Mouse (Mus musculus) lung, embryonic 15.5 days (tissue): Measurements from ENCODE around the gene Top2b. TPM values are rescaled to one million over a fixed set of nuclear protein-coding genes. Genes with fewer than 3 reads are reported as not detected.

Experiments used
- ATAC-seq: fragments of 200-750 bp; cut with Nextera tagmentation; 2 replicates; pipeline ENCODE4 v1.8.0; 2017; ENCODE audit warnings: moderate number of reproducible peaks, borderline replicate concordance; ENCODE audit not compliant: low FRiP score, low TSS enrichment; ENCODE audit errors: extremely low read depth
- H3K27ac ChIP-seq: fragments of 300-500 bp; sonication (generic); 2 replicates; pipeline ENCODE4 v1.5.1; 2015; ENCODE audit warnings: moderate library complexity, mild to moderate bottlenecking, inconsistent platforms
- H3K27me3 ChIP-seq: fragments of 300-500 bp; sonication (generic); 2 replicates; pipeline ENCODE4 v1.6.1; 2015; ENCODE audit warnings: inconsistent platforms
- H3K36me3 ChIP-seq: fragments of 300-500 bp; sonication (generic); 2 replicates; pipeline ENCODE4 v1.6.1; 2015; ENCODE audit warnings: inconsistent platforms
- H3K4me1 ChIP-seq: fragments of 300-500 bp; sonication (generic); 2 replicates; pipeline ENCODE4 v1.6.1; 2015; ENCODE audit warnings: inconsistent platforms
- H3K4me2 ChIP-seq: fragments of 300-500 bp; sonication (generic); 2 replicates; pipeline ENCODE4 v1.6.1; 2015; ENCODE audit warnings: inconsistent platforms, mild to moderate bottlenecking, moderate library complexity
- H3K4me3 ChIP-seq: fragments of 300-500 bp; sonication (generic); 2 replicates; pipeline ENCODE4 v1.5.1; 2015; ENCODE audit warnings: mild to moderate bottlenecking, inconsistent platforms
- H3K9ac ChIP-seq: fragments of 300-500 bp; sonication (generic); 2 replicates; pipeline ENCODE4 v1.6.1; 2015; ENCODE audit warnings: inconsistent platforms
- H3K9me3 ChIP-seq: fragments of 300-500 bp; sonication (generic); 2 replicates; pipeline ENCODE4 v1.6.1; 2016; ENCODE audit warnings: inconsistent platforms
- WGBS: fragments of 180-500 bp; shearing (Covaris S2); methylation state at CpG from one replicate; pipeline ENCODE4 v1.1.7; 2015; 5-methylcytosine and 5-hydroxymethylcytosine counted together
- polyA plus RNA-seq: library from polyadenylated mRNA; unstranded; fragments of >200 nt; fragmentation: Nextera tagmentation; extraction: Ambion mirVana; gene quantifications from 2 replicates; pipeline ENCODE4 v1.2.1, GENCODE M21; 2015

The Top2b gene
- polyA plus RNA-seq, 1 experiment from 2014 or later = 52.3 TPM

DNA sequence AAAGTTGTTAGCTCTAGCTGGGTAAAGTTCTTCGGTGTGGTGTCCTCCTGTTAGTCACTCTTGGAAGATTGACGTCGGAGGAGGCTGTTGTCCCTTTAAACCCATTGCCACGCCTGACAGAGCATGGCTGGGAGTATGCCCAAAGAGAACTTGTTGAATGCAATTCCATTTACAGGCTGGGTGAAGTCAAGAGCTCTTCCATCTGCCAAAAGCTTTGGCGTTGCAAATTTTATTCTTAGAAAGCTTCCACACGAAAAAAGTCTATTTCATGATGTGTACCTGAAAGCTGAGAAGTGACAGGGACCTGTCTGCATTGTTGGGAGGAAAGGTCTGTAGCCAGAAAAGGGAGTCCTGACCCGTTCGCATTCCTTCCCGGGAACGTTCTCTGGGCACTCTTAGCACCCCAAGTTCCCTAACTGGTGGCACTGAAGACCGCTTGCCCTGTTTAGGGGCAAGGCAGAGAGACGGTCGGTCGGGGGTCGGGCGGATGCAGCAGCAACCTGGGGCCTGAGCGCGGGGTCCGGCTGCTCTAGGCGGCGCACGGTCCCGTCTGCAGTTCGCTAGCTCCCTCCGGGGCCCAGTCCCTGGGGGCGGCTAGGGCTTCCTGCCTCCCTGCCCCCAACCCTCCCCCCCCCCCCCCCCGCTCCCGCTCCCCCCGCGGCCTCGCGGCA is 683 bp upstream of the Top2b start:
- peak overlapping the region; percentile 97 for H3K27ac ChIP-seq
- under 1% methylated on average over 26 of the region's 32 CpGs for WGBS
- H3K36me3 ChIP-seq = no peaks in the 10 kb centered on the region
- peak; percentile 84 for ATAC-seq
- H3K4me3 ChIP-seq = peak overlapping the region; percentile 77
- peak overlapping the region; percentile 83 for H3K4me2 ChIP-seq
- H3K9me3 ChIP-seq = no peaks in the 10 kb centered on the region
- H3K9ac ChIP-seq = peak overlapping the region; percentile 53
- no peaks in the 10 kb centered on the region for H3K27me3 ChIP-seq
- peaks cover 17% of the 10 kb centered on the region for H3K4me1 ChIP-seq

DNA sequence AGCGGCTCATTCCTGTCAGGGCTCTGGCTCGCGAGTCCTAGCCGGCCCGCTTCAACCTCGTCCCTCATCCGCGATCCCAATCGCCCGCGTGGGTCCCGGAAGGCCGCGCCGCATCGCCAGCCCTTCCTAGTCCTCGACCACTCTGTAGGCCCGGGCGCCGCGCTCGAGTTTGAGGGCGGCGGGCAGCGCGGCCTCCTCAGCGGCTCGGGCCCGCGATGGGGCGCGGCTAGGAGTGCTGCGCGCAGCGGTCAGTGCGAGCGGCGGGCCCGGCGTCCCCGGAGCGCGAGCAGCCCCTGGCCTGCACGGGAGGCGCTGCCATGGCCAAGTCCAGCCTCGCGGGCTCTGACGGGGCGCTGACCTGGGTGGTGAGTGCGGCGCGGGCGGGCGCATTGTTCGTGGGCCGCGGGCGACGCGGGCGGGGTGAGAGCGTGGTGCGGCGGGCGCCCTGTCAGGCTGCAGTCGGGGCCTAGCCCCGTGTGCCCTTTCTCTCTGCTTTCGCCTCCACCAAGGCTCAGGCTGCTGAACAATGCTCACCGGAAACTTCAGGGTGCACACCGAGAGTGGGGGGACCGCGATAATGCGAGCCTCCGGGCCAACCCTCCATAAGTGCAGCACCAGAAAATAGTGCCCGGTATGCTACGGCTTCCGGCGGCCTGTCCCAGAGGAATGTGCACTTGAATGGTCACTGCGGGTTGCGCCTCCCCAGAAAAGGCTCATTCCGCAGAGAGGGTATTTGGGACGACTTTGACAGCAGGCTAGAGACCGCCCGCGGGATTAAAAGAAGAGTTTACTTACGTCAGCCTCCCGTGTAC is 589 bp downstream of the Top2b start:
- 2% methylated on average over 82 of the region's 87 CpGs for WGBS
- peak; percentile 53 for ATAC-seq

DNA sequence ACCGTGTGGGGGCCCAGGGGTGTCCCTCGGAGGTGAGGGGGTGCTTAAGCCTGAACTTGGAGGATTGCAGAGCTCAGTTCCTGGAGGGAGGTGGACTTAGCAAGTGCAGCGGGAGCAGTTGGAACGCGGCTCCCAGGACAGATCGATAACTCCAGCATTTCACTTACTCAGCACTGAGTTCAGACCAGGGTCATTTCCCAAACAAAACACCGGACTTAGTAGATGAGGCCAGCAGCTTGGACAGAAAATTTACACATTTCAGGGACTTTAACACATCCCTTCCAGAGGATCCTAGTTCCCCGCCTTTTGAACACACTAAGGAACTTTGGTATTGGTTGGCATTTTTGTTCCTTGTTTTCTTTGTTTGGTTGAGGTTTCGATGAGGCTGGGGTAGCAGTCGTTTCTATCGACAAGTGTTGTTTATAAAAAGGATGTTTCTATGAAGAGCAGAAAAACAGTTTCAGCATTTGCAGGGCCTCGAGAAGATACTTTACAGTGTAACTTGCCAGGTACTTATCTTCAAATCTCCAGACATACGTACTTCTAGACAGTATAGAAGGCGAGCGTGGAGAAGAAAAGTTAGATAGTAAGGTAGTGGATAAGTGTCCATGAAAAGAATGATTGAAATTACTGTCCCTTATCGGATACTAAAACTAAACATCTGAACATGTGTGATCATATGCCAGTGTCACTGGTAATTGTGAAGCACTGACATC is 1.4 kb downstream of the Top2b start:
- H3K9ac ChIP-seq = peak overlapping the region; percentile 88
- ATAC-seq = peak; percentile 0; the same call in 1 of the 2 replicates
- H3K27me3 ChIP-seq = no peaks in the 10 kb centered on the region
- peaks cover 18% of the 10 kb centered on the region for H3K4me1 ChIP-seq
- peak overlapping the region; percentile 97 for H3K27ac ChIP-seq
- WGBS = 2% methylated on average over 16 of the region's 16 CpGs
- H3K9me3 ChIP-seq = no peaks in the 10 kb centered on the region
- no peaks in the 10 kb centered on the region for H3K36me3 ChIP-seq
- peak overlapping the region; percentile 77 for H3K4me3 ChIP-seq
- peak overlapping the region; percentile 75 for H3K4me2 ChIP-seq

More for the DNA sequence above, 589 bp downstream of the Top2b start:
- H3K4me3 ChIP-seq = peak overlapping the region; percentile 77
- H3K9me3 ChIP-seq = no peaks in the 10 kb centered on the region
- H3K4me2 ChIP-seq = peak overlapping the region; percentile 75
- peaks cover 18% of the 10 kb centered on the region for H3K4me1 ChIP-seq
- no peaks in the 10 kb centered on the region for H3K27me3 ChIP-seq
- peak overlapping the region; percentile 88 for H3K9ac ChIP-seq
- H3K36me3 ChIP-seq = no peaks in the 10 kb centered on the region
- H3K27ac ChIP-seq = peak overlapping the region; percentile 97

DNA sequence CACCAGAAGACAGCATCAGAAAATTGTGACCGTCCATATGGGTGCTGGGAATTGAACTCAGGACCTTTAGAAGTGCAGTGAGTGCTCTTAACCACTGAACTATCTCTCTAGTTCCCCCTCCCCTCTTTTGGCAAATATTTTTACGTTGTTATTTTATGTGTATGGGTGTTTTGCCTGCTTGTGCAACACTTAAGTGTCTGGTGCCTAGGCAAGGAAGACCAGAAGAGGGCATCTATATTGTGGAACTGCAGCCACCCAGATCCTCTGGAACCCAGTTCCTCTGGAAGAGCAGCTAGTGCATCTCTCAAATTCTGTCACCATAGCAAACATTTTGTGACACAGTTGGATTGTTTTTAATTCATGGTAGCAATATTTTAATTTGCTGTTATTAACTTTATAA is 2.0 kb downstream of the Top2b start:
- H3K27me3 ChIP-seq = no peaks in the 10 kb centered on the region
- no peaks in the 10 kb centered on the region for H3K36me3 ChIP-seq
- peak overlapping the region; percentile 75 for H3K4me2 ChIP-seq
- no peak overlapping the region for H3K9ac ChIP-seq
- H3K9me3 ChIP-seq = no peaks in the 10 kb centered on the region
- H3K4me3 ChIP-seq = peak overlapping the region; percentile 77
- no peak for ATAC-seq
- 22% methylated on average over 2 of the region's 2 CpGs for WGBS
- no peak overlapping the region for H3K27ac ChIP-seq
- peaks cover 18% of the 10 kb centered on the region for H3K4me1 ChIP-seq

DNA sequence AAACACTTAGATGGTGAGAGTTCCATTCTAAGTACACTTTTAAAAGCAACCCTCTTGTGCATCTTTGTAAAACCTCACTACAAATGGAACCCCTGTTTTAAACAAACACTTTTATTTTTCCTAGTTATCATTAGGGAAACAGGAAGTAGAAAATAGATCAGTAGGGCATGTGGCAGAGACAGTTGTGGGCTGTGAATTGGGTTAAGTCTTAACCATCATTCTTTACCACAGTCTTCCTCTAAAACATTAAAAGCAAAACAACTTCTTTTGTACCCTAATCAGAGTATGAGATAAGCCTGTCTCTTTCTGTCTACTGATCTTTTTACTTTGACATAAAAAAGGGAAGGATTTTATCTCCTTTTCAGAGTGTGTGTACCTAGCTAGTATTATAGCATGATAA is 7.8 kb downstream of the Top2b start:
- Histone ChIP-seq H3K27ac (no peak overlapping the region), H3K9ac (no peak overlapping the region), H3K4me1 (peaks cover 5% of the 10 kb centered on the region), H3K36me3 (no peaks in the 10 kb centered on the region), H3K4me2 (no peak overlapping the region), H3K27me3 (no peaks in the 10 kb centered on the region), H3K4me3 (no peak overlapping the region), H3K9me3 (no peaks in the 10 kb centered on the region)
- ATAC-seq = no peak

DNA sequence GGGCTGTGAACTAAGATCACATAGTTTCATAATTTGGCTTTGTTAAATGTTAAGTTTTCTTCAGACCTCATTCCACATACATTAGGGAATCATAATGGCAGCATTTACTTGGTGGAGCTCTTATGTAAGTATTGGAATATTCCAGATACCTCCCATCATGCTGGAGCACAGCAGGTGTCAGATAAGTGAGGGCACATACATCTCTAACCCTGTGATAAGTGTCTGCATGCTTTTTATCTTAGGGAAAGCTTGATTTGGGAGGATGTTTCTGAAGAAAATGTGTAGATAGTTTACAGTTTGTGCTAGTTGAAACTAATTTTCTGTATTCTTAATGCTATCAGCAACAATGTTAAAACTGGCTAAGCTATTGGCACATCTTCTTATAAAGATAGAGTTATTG is 8.2 kb downstream of the Top2b start:
- no peak for ATAC-seq
- Histone ChIP-seq H3K27me3 (no peaks in the 10 kb centered on the region), H3K9me3 (no peaks in the 10 kb centered on the region), H3K27ac (no peak overlapping the region), H3K9ac (no peak overlapping the region), H3K36me3 (no peaks in the 10 kb centered on the region), H3K4me1 (peaks cover 9% of the 10 kb centered on the region; the same call in 1 of the 2 replicates), H3K4me3 (no peak overlapping the region), H3K4me2 (no peak overlapping the region)

DNA sequence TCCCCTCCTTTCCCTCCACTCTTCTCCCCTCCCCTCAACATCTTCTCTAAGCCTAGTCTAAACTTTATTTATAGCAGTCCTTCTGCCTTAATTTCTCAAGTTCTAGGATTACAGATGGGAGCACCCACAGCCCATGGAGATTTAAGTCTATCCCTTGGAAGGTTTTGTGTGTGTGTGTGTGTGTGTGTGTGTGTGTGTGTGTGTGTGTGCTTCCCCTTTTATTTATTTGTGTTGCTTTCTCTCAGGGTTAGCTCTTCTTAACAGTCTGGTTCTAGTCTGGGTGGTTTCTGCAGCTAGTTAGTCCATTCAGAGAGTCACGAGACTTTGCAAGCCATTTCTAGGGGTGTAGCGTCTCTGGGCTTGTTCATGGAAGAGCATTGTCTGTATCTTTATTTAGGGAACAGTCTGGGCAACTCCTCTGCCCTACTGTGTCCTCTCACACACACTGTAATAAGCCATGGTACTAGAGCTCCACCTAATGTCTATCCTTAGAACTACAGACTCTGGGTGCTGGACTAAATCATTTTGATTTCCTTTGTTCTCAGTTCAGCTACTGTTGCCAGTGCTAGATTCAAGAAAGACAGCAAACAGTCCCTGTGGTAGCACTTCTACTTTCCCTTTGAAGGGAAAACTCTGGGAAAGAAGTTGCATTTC is 15.1 kb downstream of the Top2b start:
- H3K4me3 ChIP-seq = no peak overlapping the region
- H3K36me3 ChIP-seq = no peaks in the 10 kb centered on the region
- peaks cover 13% of the 10 kb centered on the region for H3K4me1 ChIP-seq
- peak; percentile 87 for ATAC-seq
- H3K27me3 ChIP-seq = no peaks in the 10 kb centered on the region
- no peak overlapping the region for H3K4me2 ChIP-seq
- no peaks in the 10 kb centered on the region for H3K9me3 ChIP-seq
- WGBS = 5% methylated on average over 2 of the region's 2 CpGs
- no peak overlapping the region for H3K9ac ChIP-seq
- H3K27ac ChIP-seq = no peak overlapping the region

DNA sequence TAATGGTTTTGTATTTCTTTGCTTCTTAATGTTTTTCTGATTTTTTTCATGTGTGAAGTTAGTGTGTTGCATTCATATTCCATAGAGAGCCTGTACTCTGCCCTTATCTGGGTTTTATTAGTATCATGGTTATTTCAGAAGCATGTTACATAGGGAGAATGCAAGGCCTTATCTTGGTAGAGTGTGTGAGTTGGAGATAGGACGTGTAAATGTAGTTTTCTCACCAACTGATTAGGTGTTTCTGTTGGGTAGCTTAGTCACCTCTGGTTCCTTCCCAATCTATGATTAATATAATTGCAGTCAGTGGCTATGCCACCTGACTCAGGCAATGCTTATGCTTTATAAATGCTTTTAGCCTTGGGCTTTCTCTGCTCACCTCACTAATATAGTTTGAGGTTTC is 19.8 kb downstream of the Top2b start:
- WGBS = 58% methylated on average over 1 of the region's 1 CpGs
- Histone ChIP-seq H3K4me3 (no peak overlapping the region), H3K4me2 (no peak overlapping the region), H3K27ac (no peak overlapping the region), H3K27me3 (no peaks in the 10 kb centered on the region), H3K4me1 (peaks cover 6% of the 10 kb centered on the region), H3K9me3 (no peaks in the 10 kb centered on the region), H3K9ac (no peak overlapping the region), H3K36me3 (peaks cover 9% of the 10 kb centered on the region)
- ATAC-seq = no peak

DNA sequence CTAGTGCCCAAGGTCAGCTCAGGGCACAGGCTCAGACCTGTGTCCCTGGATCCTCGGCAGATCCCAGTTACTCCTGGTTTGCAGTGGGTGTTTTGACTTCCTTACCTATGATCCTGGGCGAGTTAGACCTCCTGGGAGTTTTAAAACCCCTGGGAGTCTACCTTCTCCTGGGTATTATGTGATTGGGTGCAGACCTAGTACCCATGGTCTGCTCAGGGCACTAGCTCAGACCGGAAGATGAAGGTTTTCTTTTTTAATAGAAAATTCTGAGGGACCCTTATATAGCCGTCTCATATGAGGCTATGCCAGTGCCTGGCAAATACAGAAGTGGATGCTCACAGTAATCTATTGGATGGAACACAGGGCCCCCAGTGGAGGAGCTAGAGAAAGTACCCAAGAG is 40.2 kb downstream of the Top2b start:
- no peak overlapping the region for H3K4me2 ChIP-seq
- WGBS = 90% methylated on average over 4 of the region's 4 CpGs
- H3K36me3 ChIP-seq = peaks cover 25% of the 10 kb centered on the region
- H3K4me3 ChIP-seq = no peak overlapping the region
- H3K9me3 ChIP-seq = no peaks in the 10 kb centered on the region
- no peaks in the 10 kb centered on the region for H3K4me1 ChIP-seq
- no peak overlapping the region for H3K9ac ChIP-seq
- H3K27me3 ChIP-seq = no peaks in the 10 kb centered on the region
- no peak for ATAC-seq
- H3K27ac ChIP-seq = no peak overlapping the region

DNA sequence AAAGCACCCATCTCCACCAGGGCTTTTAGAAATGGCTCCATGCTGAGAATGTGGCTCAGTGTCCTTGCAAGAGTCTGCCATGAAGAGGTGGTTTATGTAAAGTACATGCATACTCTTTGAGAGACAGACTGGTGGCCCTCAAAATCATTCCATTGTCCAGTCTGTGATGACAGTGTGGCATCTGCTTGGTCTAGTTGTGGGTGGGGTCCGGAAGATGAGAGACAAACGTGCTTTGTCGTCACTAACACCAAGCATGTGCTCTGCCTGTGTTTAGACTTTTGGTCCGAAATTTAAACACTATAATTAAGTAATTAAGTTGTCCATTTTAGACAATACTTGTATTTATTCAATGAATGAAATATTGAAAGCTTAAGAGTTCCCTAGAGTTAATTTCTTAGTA is 49.2 kb downstream of the Top2b start:
- Histone ChIP-seq H3K36me3 (peaks cover 35% of the 10 kb centered on the region), H3K4me3 (no peak overlapping the region), H3K27me3 (no peaks in the 10 kb centered on the region), H3K27ac (no peak overlapping the region), H3K4me2 (no peak overlapping the region), H3K9ac (no peak overlapping the region), H3K4me1 (no peaks in the 10 kb centered on the region), H3K9me3 (no peaks in the 10 kb centered on the region)
- WGBS = 85% methylated on average over 4 of the region's 4 CpGs
- ATAC-seq = no peak

DNA sequence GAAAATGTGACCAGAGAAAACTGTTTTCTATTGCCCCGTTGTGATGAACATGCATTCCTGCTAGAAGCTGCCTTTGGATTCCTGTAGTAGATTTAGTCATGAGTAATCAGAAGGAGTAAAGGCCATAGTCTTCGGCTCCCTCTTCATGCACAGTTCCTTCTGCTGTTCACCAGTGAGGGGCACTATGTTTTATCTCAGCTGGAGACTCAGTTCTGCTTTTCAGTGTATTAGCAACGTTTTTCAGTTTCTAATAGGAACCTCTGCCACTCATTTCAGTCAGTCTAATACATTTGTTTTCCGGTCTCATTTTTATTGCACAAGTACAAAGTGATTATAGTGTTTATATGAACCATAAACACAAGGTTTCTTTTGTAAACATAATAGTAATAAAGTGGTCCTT is 62.6 kb downstream of the Top2b start:
- no peak overlapping the region for H3K4me3 ChIP-seq
- no peaks in the 10 kb centered on the region for H3K4me1 ChIP-seq
- peaks cover 27% of the 10 kb centered on the region for H3K36me3 ChIP-seq
- no peak overlapping the region for H3K27ac ChIP-seq
- 54% methylated on average over 4 of the region's 4 CpGs for WGBS
- H3K9ac ChIP-seq = no peak overlapping the region
- no peak for ATAC-seq
- H3K4me2 ChIP-seq = no peak overlapping the region
- no peaks in the 10 kb centered on the region for H3K9me3 ChIP-seq
- no peaks in the 10 kb centered on the region for H3K27me3 ChIP-seq
